Mouse (Mus musculus): ENCODE data around the gene Gstm4.

- no peak for TF ChIP-seq EP300 (optimal IDR thresholded peaks at IDR 0.05)
- no peak for TF ChIP-seq CTCF (IDR thresholded peaks at IDR 0.05; ENCODE audit: low read depth)
Measured at GRCm38 (mm10) chr3:108022650-108023049, 22.0 kb downstream of the Gstm4 start.
